Mouse (Mus musculus) myocyte (in vitro differentiated cells): Measurements from ENCODE around the gene Rsad1.

ENCODE experiments used
- CEBPB ChIP-seq: IDR thresholded peaks from 2 replicates; pipeline ENCODE4 v1.6.1; 2011; ENCODE audit warnings: mild to moderate bottlenecking, moderate library complexity; ENCODE audit not compliant: poor library complexity, insufficient read depth, severe bottlenecking
- E2F4 ChIP-seq: IDR thresholded peaks from one replicate; pipeline ENCODE4 v1.6.1; 2011; ENCODE audit warnings: mild to moderate bottlenecking, control low read depth, moderate library complexity; ENCODE audit not compliant: insufficient read depth
- MAX ChIP-seq: IDR thresholded peaks from one replicate; pipeline ENCODE4 v1.6.1; 2011; ENCODE audit warnings: low read depth, mild to moderate bottlenecking, control low read depth
- MYOD1 ChIP-seq, 3 experiments: IDR thresholded peaks; one replicate each; pipeline ENCODE4 v1.6.1; 2011; ENCODE audit warnings: control low read depth in 2 of 3, low read depth in 2 of 3, mild to moderate bottlenecking in 2 of 3, moderate library complexity in 1 of 3; ENCODE audit not compliant: insufficient read length in 2 of 3, control insufficient read depth in 1 of 3
- MYOG ChIP-seq, 3 experiments: IDR thresholded peaks; one replicate each; pipeline ENCODE4 v1.6.1; 2011; ENCODE audit warnings: control low read depth in 2 of 3, low read depth in 2 of 3, mild to moderate bottlenecking in 2 of 3; ENCODE audit not compliant: insufficient read length in 2 of 3, control insufficient read depth in 1 of 3, insufficient read depth in 1 of 3
- POLR2A ChIP-seq: IDR thresholded peaks from one replicate; pipeline ENCODE4 v1.6.1; 2011; ENCODE audit warnings: low read depth, mild to moderate bottlenecking, control low read depth, moderate library complexity; ENCODE audit not compliant: insufficient read length
- POLR2AphosphoS2 ChIP-seq: IDR thresholded peaks from one replicate; pipeline ENCODE4 v1.6.1; 2011; ENCODE audit warnings: low read depth, control low read depth; ENCODE audit not compliant: insufficient read length
- REST ChIP-seq: IDR thresholded peaks from one replicate; pipeline ENCODE4 v1.6.1; 2011; ENCODE audit warnings: mild to moderate bottlenecking, control low read depth, moderate library complexity; ENCODE audit not compliant: insufficient read depth, insufficient read length
- SRF ChIP-seq: IDR thresholded peaks from one replicate; pipeline ENCODE4 v1.6.1; 2011; ENCODE audit warnings: low read depth; ENCODE audit not compliant: control insufficient read depth, insufficient read length
- TCF12 ChIP-seq: IDR thresholded peaks from one replicate; pipeline ENCODE4 v1.6.1; 2011; ENCODE audit warnings: mild to moderate bottlenecking, control low read depth; ENCODE audit not compliant: poor library complexity, insufficient read depth, severe bottlenecking
- USF1 ChIP-seq: IDR thresholded peaks from one replicate; pipeline ENCODE4 v1.6.1; 2011; ENCODE audit warnings: low read depth, mild to moderate bottlenecking, control low read depth, moderate library complexity

- TF ChIP-seq POLR2A (no peak), TCF12 (no peak), CEBPB (no peak), MAX (no peak), MYOD1 (IDR thresholded peaks at IDR 0.05; ENCODE audit: control insufficient read depth in 1 of 3, insufficient read length in 2 of 3, low read depth in 2 of 3) (no peak), E2F4 (no peak), POLR2AphosphoS2 (no peak), USF1 (no peak), MYOG (IDR thresholded peaks at IDR 0.05; ENCODE audit: control insufficient read depth in 1 of 3, insufficient read depth in 1 of 3, insufficient read length in 2 of 3, low read depth in 2 of 3) (no peak), REST (no peak), SRF (no peak)
These were observed 15.5 kb upstream of the Rsad1 start, which contains the start of gene Chad for GRCm38 (mm10) chr11:94564437-94565150.
